ENCODE assay signal across 16 mouse cellular contexts in the genomic region with DNA sequence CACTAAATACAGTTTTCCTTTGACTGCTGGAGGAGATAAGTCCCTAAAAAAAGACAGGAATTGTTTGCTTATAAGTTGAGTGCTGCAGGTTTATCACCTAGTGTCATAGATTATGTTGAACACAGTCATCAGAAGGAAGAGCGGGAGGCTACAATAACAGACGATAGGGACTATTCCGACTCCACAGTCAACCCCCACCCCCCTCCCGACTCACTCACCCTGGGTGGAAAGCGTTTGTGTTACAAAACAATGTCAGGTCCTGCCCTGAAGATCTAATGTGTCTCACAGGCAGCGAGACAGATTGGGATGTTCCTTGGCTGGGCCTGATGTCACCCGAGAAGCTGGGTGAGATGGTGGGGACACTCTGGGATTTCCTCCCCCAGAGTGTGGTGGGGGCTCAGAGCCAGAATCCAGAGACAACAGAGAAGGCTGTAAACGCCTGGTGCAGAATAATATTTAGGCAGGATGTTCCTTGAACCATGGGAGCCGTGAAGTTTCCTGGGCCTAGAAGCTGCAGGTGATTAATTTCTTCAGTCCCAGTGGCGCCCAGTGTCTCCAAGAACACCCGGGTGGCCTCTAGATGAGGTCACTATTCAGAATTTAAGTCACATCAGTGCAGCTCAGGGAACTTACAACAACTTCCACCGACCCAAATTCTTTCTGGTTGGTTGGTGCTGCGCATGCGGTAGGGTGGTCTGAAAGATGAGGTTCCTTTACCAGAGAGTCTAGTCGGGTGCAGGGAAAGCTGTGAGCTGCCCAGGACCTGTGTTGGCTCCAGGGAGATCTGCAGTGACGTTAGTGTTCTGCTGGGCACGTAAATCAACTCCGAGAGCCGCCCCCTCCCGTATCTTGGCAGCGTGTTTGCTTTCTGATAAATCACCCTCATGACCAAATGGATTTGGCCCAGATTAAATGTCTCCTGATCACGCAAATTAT.
DNase-seq lines count a peak whose midpoint lies in the region; ATAC-seq and TF ChIP-seq lines count a peak whose summit lies in the region.
"Had no signal": no experiment of that assay in that cellular context is flagged by ENCODE, and none has a peak within 500 bp of the region (broad histone marks: within the 10 kb centered on the region; RNA-seq: fewer than 3 reads in every experiment).

No protein-coding gene starts in this region.

- TF ChIP-seq EP300 in stomach, postnatal 0 days (optimal IDR thresholded peaks at IDR 0.05) = no peak

- TF ChIP-seq CTCF in lung, adult 2 months (IDR thresholded peaks at IDR 0.05; ENCODE audit: insufficient read depth, low read length) = no peak
- no peak for TF ChIP-seq CTCF in stomach, postnatal 0 days (IDR thresholded peaks at IDR 0.05; ENCODE audit: low read depth)

- no peak overlapping the region for H3K4me3 ChIP-seq in heart, embryonic 11.5 days (ENCODE audit: low read depth, low read length)
- no peak overlapping the region for H3K4me3 ChIP-seq in heart, embryonic 12.5 days
- H3K4me3 ChIP-seq in lung, adult 2 months (replicated peaks; ENCODE audit: extremely low read depth, low read depth, low read length) = no peak overlapping the region
- no peak overlapping the region for H3K4me3 ChIP-seq in kidney, embryonic 14.5 days (ENCODE audit: low read length)
- no peak overlapping the region for H3K4me3 ChIP-seq in stomach, postnatal 0 days (ENCODE audit: low read depth, low read length)
- no peak overlapping the region for H3K4me3 ChIP-seq in forebrain, embryonic 12.5 days (replicated peaks)
- H3K4me3 ChIP-seq: embryonic facial prominence, embryonic 13.5 days; heart, adult 2 months had no signal

- no peak overlapping the region for H3K9ac ChIP-seq in heart, embryonic 11.5 days (ENCODE audit: low read depth, low read length)
- H3K9ac ChIP-seq in heart, embryonic 12.5 days = no peak overlapping the region
- no peak overlapping the region for H3K9ac ChIP-seq in kidney, embryonic 14.5 days (ENCODE audit: low read depth, low read length)
- H3K9ac ChIP-seq in stomach, postnatal 0 days (ENCODE audit: low read length) = no peak overlapping the region
- H3K9ac ChIP-seq in forebrain, embryonic 12.5 days = no peak overlapping the region
- H3K9ac ChIP-seq: embryonic facial prominence, embryonic 13.5 days; liver, postnatal 0 days had no signal

- no peaks in the 10 kb centered on the region for H3K36me3 ChIP-seq in heart, embryonic 11.5 days (ENCODE audit: control insufficient read depth, insufficient read depth, low read length)
- no peaks in the 10 kb centered on the region for H3K36me3 ChIP-seq in heart, embryonic 12.5 days
- H3K36me3 ChIP-seq in kidney, embryonic 14.5 days (ENCODE audit: control insufficient read depth, insufficient read depth, low read length) = no peaks in the 10 kb centered on the region
- H3K36me3 ChIP-seq in stomach, postnatal 0 days (ENCODE audit: control insufficient read depth, insufficient read depth, low read length) = no peaks in the 10 kb centered on the region
- no peaks in the 10 kb centered on the region for H3K36me3 ChIP-seq in forebrain, embryonic 12.5 days (replicated peaks)
- H3K36me3 ChIP-seq: embryonic facial prominence, embryonic 13.5 days had no signal

- WGBS in heart, embryonic 11.5 days (ENCODE audit: insufficient replicate concordance) = 43% methylated on average over 22 of the region's 22 CpGs
- 47% methylated on average over 22 of the region's 22 CpGs for WGBS in heart, embryonic 12.5 days
- WGBS in lung, adult 2 months = 52% methylated on average over 22 of the region's 22 CpGs
- WGBS in kidney, embryonic 14.5 days = 13% methylated on average over 22 of the region's 22 CpGs
- WGBS in stomach, postnatal 0 days = 44% methylated on average over 22 of the region's 22 CpGs
- WGBS in forebrain, embryonic 12.5 days = 80% methylated on average over 22 of the region's 22 CpGs

- H3K27ac ChIP-seq in heart, embryonic 11.5 days (ENCODE audit: low read depth, low read length) = no peak overlapping the region; the same call in 1 of the 2 replicates
- no peak overlapping the region for H3K27ac ChIP-seq in heart, embryonic 12.5 days (ENCODE audit: poor library complexity, severe bottlenecking)
- H3K27ac ChIP-seq in kidney, embryonic 14.5 days (ENCODE audit: low read depth, low read length) = peak overlapping the region; percentile 91
- no peak overlapping the region for H3K27ac ChIP-seq in stomach, postnatal 0 days (replicated peaks)
- no peak overlapping the region for H3K27ac ChIP-seq in forebrain, embryonic 12.5 days
- H3K27ac ChIP-seq: embryonic facial prominence, embryonic 13.5 days; heart, adult 2 months had no signal

- TF ChIP-seq POLR2A in lung, adult 2 months (IDR thresholded peaks at IDR 0.05; ENCODE audit: borderline replicate concordance, extremely low read depth, low read depth, low read length) = no peak

- DNase-seq in lung, postnatal 10 days = peak; percentile 53
- DNase-seq in lung, adult 2 months = no peak
- DNase-seq in stomach, postnatal 0 days (ENCODE audit: low spot score) = peak; percentile 37
- DNase-seq in urinary bladder, postnatal 36 days (ENCODE audit: low spot score in 2 of 2) = no peak
- DNase-seq: B cell, adult 2 months; cerebellum, adult 18-20 months; heart, adult 2 months; liver, postnatal 0 days; right cerebral cortex, postnatal 14 days had no signal

- no peaks in the 10 kb centered on the region for H3K27me3 ChIP-seq in heart, embryonic 11.5 days (ENCODE audit: control insufficient read depth, insufficient read depth, low read length)
- H3K27me3 ChIP-seq in heart, embryonic 12.5 days (replicated peaks) = no peaks in the 10 kb centered on the region
- H3K27me3 ChIP-seq in kidney, embryonic 14.5 days (ENCODE audit: control insufficient read depth, insufficient read depth, low read length) = no peaks in the 10 kb centered on the region
- no peaks in the 10 kb centered on the region for H3K27me3 ChIP-seq in stomach, postnatal 0 days (ENCODE audit: control insufficient read depth, insufficient read depth, low read length)
- H3K27me3 ChIP-seq in forebrain, embryonic 12.5 days = peaks cover 7% of the 10 kb centered on the region; the same call in 1 of the 2 replicates

- H3K9me3 ChIP-seq in heart, embryonic 11.5 days (replicated peaks; ENCODE audit: control insufficient read depth, low read length) = no peaks in the 10 kb centered on the region
- H3K9me3 ChIP-seq in heart, embryonic 12.5 days (replicated peaks) = no peaks in the 10 kb centered on the region
- H3K9me3 ChIP-seq in kidney, embryonic 14.5 days (ENCODE audit: control insufficient read depth, low read length) = no peaks in the 10 kb centered on the region
- H3K9me3 ChIP-seq in stomach, postnatal 0 days (ENCODE audit: control insufficient read depth, low read length) = no peaks in the 10 kb centered on the region
- no peaks in the 10 kb centered on the region for H3K9me3 ChIP-seq in forebrain, embryonic 12.5 days
- H3K9me3 ChIP-seq: embryonic facial prominence, embryonic 13.5 days had no signal

- peaks cover 10% of the 10 kb centered on the region; the same call in 1 of the 2 replicates for H3K4me1 ChIP-seq in heart, embryonic 11.5 days (ENCODE audit: control insufficient read depth, insufficient read depth, low read length)
- H3K4me1 ChIP-seq in heart, embryonic 12.5 days (replicated peaks) = peaks cover 18% of the 10 kb centered on the region
- no peaks in the 10 kb centered on the region for H3K4me1 ChIP-seq in lung, adult 2 months (ENCODE audit: control insufficient read depth, insufficient read depth, low read length)
- peaks cover 33% of the 10 kb centered on the region for H3K4me1 ChIP-seq in kidney, embryonic 14.5 days (ENCODE audit: control insufficient read depth, insufficient read depth, low read length)
- H3K4me1 ChIP-seq in stomach, postnatal 0 days (replicated peaks; ENCODE audit: control insufficient read depth, insufficient read depth) = no peaks in the 10 kb centered on the region
- no peaks in the 10 kb centered on the region for H3K4me1 ChIP-seq in forebrain, embryonic 12.5 days

- 0 out of 2 replicates have a peak, but pooled peaks have one; percentile 44 for ATAC-seq in heart, embryonic 11.5 days (replicated peaks; ENCODE audit: insufficient number of reproducible peaks, low FRiP score, low TSS enrichment)
- ATAC-seq in heart, embryonic 12.5 days (ENCODE audit: insufficient number of reproducible peaks, low FRiP score) = no peak
- ATAC-seq in kidney, embryonic 14.5 days (ENCODE audit: low FRiP score, low TSS enrichment) = peak; percentile 84
- peak; percentile 51; the same call in 1 of the 2 replicates for ATAC-seq in stomach, postnatal 0 days (ENCODE audit: low FRiP score, low TSS enrichment)
- no peak for ATAC-seq in forebrain, embryonic 12.5 days (ENCODE audit: low FRiP score)
- ATAC-seq: forebrain, embryonic 16.5 days; liver, postnatal 0 days; midbrain, embryonic 16.5 days had no signal

- H3K4me2 ChIP-seq in heart, embryonic 11.5 days = no peak overlapping the region
- H3K4me2 ChIP-seq in heart, embryonic 12.5 days = no peak overlapping the region
- peak overlapping the region; percentile 12; the same call in 1 of the 2 replicates for H3K4me2 ChIP-seq in kidney, embryonic 14.5 days (replicated peaks; ENCODE audit: low read depth, low read length)
- H3K4me2 ChIP-seq in stomach, postnatal 0 days (replicated peaks; ENCODE audit: low read depth) = no peak overlapping the region
- no peak overlapping the region for H3K4me2 ChIP-seq in forebrain, embryonic 12.5 days
- H3K4me2 ChIP-seq: embryonic facial prominence, embryonic 13.5 days had no signal

Comparison
In these comparisons a context has a peak if more than half of its experiments do, and no peak if none do; other contexts are left out.
1. ATAC-seq: peak in heart, embryonic 11.5 days (single experiment), kidney, embryonic 14.5 days (single experiment) and stomach, postnatal 0 days (single experiment); none in heart, embryonic 12.5 days (single experiment) and forebrain, embryonic 12.5 days (single experiment).
2. DNase-seq: peak in lung, postnatal 10 days (single experiment) and stomach, postnatal 0 days (single experiment); none in lung, adult 2 months (single experiment) and urinary bladder, postnatal 36 days (0 of 2).